Mouse (Mus musculus) kidney, embryonic 16.5 days (tissue): ENCODE results near the gene Itsn1. TPM values are rescaled to one million over a fixed set of nuclear protein-coding genes. Genes with fewer than 3 reads are reported as not detected.

Experiments used
- ATAC-seq: fragments of 200-750 bp; cut with Nextera tagmentation; 2 replicates; pipeline ENCODE4 v1.8.0; 2017; ENCODE audit warnings: moderate TSS enrichment; ENCODE audit not compliant: low FRiP score, low TSS enrichment
- H3K27ac ChIP-seq: fragments of 300-500 bp; sonication (generic); 2 replicates; pipeline ENCODE4 v1.5.1; 2014; ENCODE audit warnings: low read length
- H3K27me3 ChIP-seq: fragments of 300-500 bp; sonication (generic); 2 replicates; pipeline ENCODE4 v1.6.1; 2014; ENCODE audit warnings: low read length, control low read depth, mixed read lengths; ENCODE audit not compliant: insufficient read depth
- H3K36me3 ChIP-seq: fragments of 300-500 bp; sonication (generic); 2 replicates; pipeline ENCODE4 v1.6.1; 2014; ENCODE audit warnings: low read length, control low read depth, mixed read lengths; ENCODE audit not compliant: insufficient read depth
- H3K4me1 ChIP-seq: fragments of 300-500 bp; sonication (generic); 2 replicates; pipeline ENCODE4 v1.6.1; 2014; ENCODE audit warnings: low read length, control low read depth, mixed read lengths; ENCODE audit not compliant: insufficient read depth
- H3K4me2 ChIP-seq: fragments of 300-500 bp; sonication (generic); replicated peaks from 2 replicates; pipeline ENCODE4 v1.6.1; 2014; ENCODE audit warnings: low read depth, low read length
- H3K4me3 ChIP-seq: fragments of 300-500 bp; sonication (generic); 2 replicates; pipeline ENCODE4 v1.5.1; 2014; ENCODE audit warnings: mild to moderate bottlenecking, low read length
- H3K9ac ChIP-seq: fragments of 300-500 bp; sonication (generic); replicated peaks from 2 replicates; pipeline ENCODE4 v1.6.1; 2014; ENCODE audit warnings: low read length
- H3K9me3 ChIP-seq: fragments of 300-500 bp; sonication (generic); 2 replicates; pipeline ENCODE4 v1.6.1; 2016; ENCODE audit warnings: low read length, control low read depth
- WGBS: fragments of 180-500 bp; shearing (Covaris S2); extraction: QIAGEN DNeasy Blood & Tissue Kit; methylation state at CpG from one replicate; pipeline ENCODE4 v1.1.7; 2014; 5-methylcytosine and 5-hydroxymethylcytosine counted together
- polyA plus RNA-seq: library from polyadenylated mRNA; unstranded; fragments of >200 nt; fragmentation: Nextera tagmentation; extraction: Ambion mirVana; gene quantifications from 2 replicates; pipeline ENCODE4 v1.2.1, GENCODE M21; 2015

The Itsn1 gene
- polyA plus RNA-seq, 1 experiment from 2014 or later: 24.3 TPM

- ATAC-seq: no peak
- Histone ChIP-seq H3K9me3 (no peaks in the 10 kb centered on the region), H3K27ac (no peak overlapping the region), H3K27me3 (no peaks in the 10 kb centered on the region), H3K4me3 (no peak overlapping the region), H3K9ac (no peak overlapping the region), H3K4me1 (peaks cover 6% of the 10 kb centered on the region), H3K36me3 (peaks cover 11% of the 10 kb centered on the region; the same call in 1 of the 2 replicates), H3K4me2 (no peak overlapping the region)
- WGBS: 97% methylated on average over 2 of the region's 2 CpGs
These were observed 66.0 kb downstream of the Itsn1 start for GRCm38 (mm10) chr16:91795044-91795443.

- Histone ChIP-seq H3K4me1 (peaks cover 6% of the 10 kb centered on the region), H3K27me3 (no peaks in the 10 kb centered on the region), H3K9ac (no peak overlapping the region), H3K4me3 (no peak overlapping the region), H3K36me3 (peaks cover 11% of the 10 kb centered on the region; the same call in 1 of the 2 replicates), H3K9me3 (no peaks in the 10 kb centered on the region), H3K27ac (no peak overlapping the region), H3K4me2 (no peak overlapping the region)
- ATAC-seq: no peak
- WGBS: 95% methylated on average over 9 of the region's 9 CpGs
These were observed 66.5 kb downstream of the Itsn1 start for GRCm38 (mm10) chr16:91795606-91796005.

- no peak overlapping the region for H3K9ac ChIP-seq
- H3K27ac ChIP-seq: no peak overlapping the region
- H3K36me3 ChIP-seq: peaks cover 15% of the 10 kb centered on the region
- no peaks in the 10 kb centered on the region for H3K9me3 ChIP-seq
- no peaks in the 10 kb centered on the region for H3K27me3 ChIP-seq
- H3K4me1 ChIP-seq: no peaks in the 10 kb centered on the region
- 94% methylated on average over 13 of the region's 13 CpGs for WGBS
- no peak for ATAC-seq
- H3K4me3 ChIP-seq: no peak overlapping the region
- H3K4me2 ChIP-seq: no peak overlapping the region
These were observed 72.3 kb downstream of the Itsn1 start for GRCm38 (mm10) chr16:91801426-91801825.

- no peak overlapping the region for H3K27ac ChIP-seq
- H3K4me2 ChIP-seq: no peak overlapping the region
- WGBS: 41% methylated on average over 5 of the region's 5 CpGs
- no peaks in the 10 kb centered on the region for H3K27me3 ChIP-seq
- ATAC-seq: no peak
- H3K4me1 ChIP-seq: no peaks in the 10 kb centered on the region
- no peak overlapping the region for H3K9ac ChIP-seq
- H3K9me3 ChIP-seq: no peaks in the 10 kb centered on the region
- H3K4me3 ChIP-seq: no peak overlapping the region
- H3K36me3 ChIP-seq: peaks cover 15% of the 10 kb centered on the region
These were observed 73.5 kb downstream of the Itsn1 start for GRCm38 (mm10) chr16:91802461-91803062.

GRCm38 (mm10) chr16:91804418-91804817, 75.3 kb downstream of the Itsn1 start:
- H3K9me3 ChIP-seq: no peaks in the 10 kb centered on the region
- H3K4me1 ChIP-seq: no peaks in the 10 kb centered on the region
- ATAC-seq: no peak
- no peak overlapping the region for H3K4me3 ChIP-seq
- 89% methylated on average over 8 of the region's 8 CpGs for WGBS
- H3K27ac ChIP-seq: no peak overlapping the region
- no peak overlapping the region for H3K9ac ChIP-seq
- H3K36me3 ChIP-seq: peaks cover 15% of the 10 kb centered on the region
- no peaks in the 10 kb centered on the region for H3K27me3 ChIP-seq
- no peak overlapping the region for H3K4me2 ChIP-seq

- peaks cover 15% of the 10 kb centered on the region for H3K36me3 ChIP-seq
- H3K9me3 ChIP-seq: no peaks in the 10 kb centered on the region
- no peak overlapping the region for H3K27ac ChIP-seq
- H3K9ac ChIP-seq: no peak overlapping the region
- 26% methylated on average over 5 of the region's 5 CpGs for WGBS
- H3K4me2 ChIP-seq: no peak overlapping the region
- H3K27me3 ChIP-seq: no peaks in the 10 kb centered on the region
- H3K4me3 ChIP-seq: no peak overlapping the region
- H3K4me1 ChIP-seq: no peaks in the 10 kb centered on the region
- no peak for ATAC-seq
These were observed 75.8 kb downstream of the Itsn1 start for GRCm38 (mm10) chr16:91804831-91805230.

- no peak overlapping the region for H3K27ac ChIP-seq
- no peaks in the 10 kb centered on the region for H3K4me1 ChIP-seq
- 81% methylated on average over 7 of the region's 7 CpGs for WGBS
- no peaks in the 10 kb centered on the region for H3K27me3 ChIP-seq
- no peaks in the 10 kb centered on the region for H3K9me3 ChIP-seq
- no peak overlapping the region for H3K9ac ChIP-seq
- H3K36me3 ChIP-seq: peaks cover 4% of the 10 kb centered on the region; the same call in 1 of the 2 replicates
- H3K4me3 ChIP-seq: no peak overlapping the region
- no peak overlapping the region for H3K4me2 ChIP-seq
- ATAC-seq: no peak
These were observed 81.2 kb downstream of the Itsn1 start for GRCm38 (mm10) chr16:91810235-91810634.

GRCm38 (mm10) chr16:91811339-91811738, 82.3 kb downstream of the Itsn1 start:
- ATAC-seq: no peak
- WGBS: 94% methylated on average over 7 of the region's 7 CpGs
- no peaks in the 10 kb centered on the region for H3K27me3 ChIP-seq
- H3K27ac ChIP-seq: no peak overlapping the region
- no peak overlapping the region for H3K4me2 ChIP-seq
- no peak overlapping the region for H3K4me3 ChIP-seq
- no peaks in the 10 kb centered on the region for H3K9me3 ChIP-seq
- H3K36me3 ChIP-seq: peaks cover 15% of the 10 kb centered on the region
- H3K9ac ChIP-seq: no peak overlapping the region
- no peaks in the 10 kb centered on the region for H3K4me1 ChIP-seq

GRCm38 (mm10) chr16:91811876-91812275, 82.8 kb downstream of the Itsn1 start:
- no peak for ATAC-seq
- Histone ChIP-seq H3K27me3 (no peaks in the 10 kb centered on the region), H3K4me2 (no peak overlapping the region), H3K27ac (no peak overlapping the region), H3K4me3 (no peak overlapping the region), H3K36me3 (peaks cover 20% of the 10 kb centered on the region), H3K9me3 (no peaks in the 10 kb centered on the region), H3K9ac (no peak overlapping the region), H3K4me1 (no peaks in the 10 kb centered on the region)
- 90% methylated on average over 9 of the region's 9 CpGs for WGBS

GRCm38 (mm10) chr16:91813543-91813942, 84.5 kb downstream of the Itsn1 start:
- no peaks in the 10 kb centered on the region for H3K9me3 ChIP-seq
- peaks cover 34% of the 10 kb centered on the region for H3K36me3 ChIP-seq
- H3K27me3 ChIP-seq: no peaks in the 10 kb centered on the region
- no peak overlapping the region for H3K4me3 ChIP-seq
- no peak overlapping the region for H3K27ac ChIP-seq
- no peak overlapping the region for H3K4me2 ChIP-seq
- no peak overlapping the region for H3K9ac ChIP-seq
- no peak for ATAC-seq
- no peaks in the 10 kb centered on the region for H3K4me1 ChIP-seq
- 89% methylated on average over 6 of the region's 6 CpGs for WGBS
